Mouse (Mus musculus): ENCODE data around the gene Astn2. TPM values are rescaled to one million over a fixed set of nuclear protein-coding genes. Genes with fewer than 3 reads are reported as not detected.
A peak's percentile ranks its signal among the peaks of the same experiment; 100 is the strongest.

Astn2 gene
- total and polyA plus RNA-seq, 2 experiments from 2014 or later: 3.0 to 51.4 TPM

DNA sequence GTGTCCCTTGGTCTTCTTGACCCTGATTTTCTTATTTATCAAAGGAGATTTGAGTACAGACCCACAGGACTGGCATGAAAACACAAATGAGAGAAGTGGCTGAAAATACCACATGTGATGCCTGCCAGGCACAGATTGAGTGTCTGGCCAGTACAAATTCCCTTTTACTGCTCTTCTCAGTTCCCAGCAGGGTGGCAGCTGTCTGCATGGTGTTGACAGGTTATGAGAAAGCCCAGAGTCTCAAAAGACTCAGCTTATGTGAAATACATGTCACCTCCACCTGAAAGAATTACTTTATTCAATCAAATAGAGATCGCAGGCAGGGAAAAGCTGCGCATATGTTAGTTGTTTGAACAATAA, 590.3 kb downstream of the Astn2 start:
- no peak overlapping the region for H3K27ac ChIP-seq
- no peak overlapping the region for H3K9ac ChIP-seq (replicated peaks; ENCODE audit: low read length)
- no peaks in the 10 kb centered on the region for H3K4me1 ChIP-seq (ENCODE audit: insufficient read depth, low read length)
- no peak for TF ChIP-seq CTCF (IDR thresholded peaks at IDR 0.05; ENCODE audit: low read depth)
- DNase-seq (ENCODE audit: low spot score): no peak
- ATAC-seq: no peak
- H3K4me3 ChIP-seq (ENCODE audit: low read length): no peak overlapping the region
- no peaks in the 10 kb centered on the region for H3K9me3 ChIP-seq (ENCODE audit: low read length)
- no peak overlapping the region for H3K4me2 ChIP-seq (ENCODE audit: low read depth, low read length)
- H3K36me3 ChIP-seq (ENCODE audit: insufficient read depth, low read length): no peaks in the 10 kb centered on the region
- no peaks in the 10 kb centered on the region for H3K27me3 ChIP-seq (ENCODE audit: insufficient read depth, low read length)
- 90% methylated on average over 2 of the region's 2 CpGs for WGBS

GRCm38 (mm10) chr4:65813500-65814175, 590.8 kb downstream of the Astn2 start:
- H3K27ac ChIP-seq: no peak overlapping the region
- WGBS: 83% methylated on average over 1 of the region's 1 CpGs
- no peaks in the 10 kb centered on the region for H3K9me3 ChIP-seq (ENCODE audit: low read length)
- no peak overlapping the region for H3K4me2 ChIP-seq (ENCODE audit: low read depth, low read length)
- H3K27me3 ChIP-seq (ENCODE audit: insufficient read depth, low read length): no peaks in the 10 kb centered on the region
- H3K4me3 ChIP-seq (ENCODE audit: low read length): no peak overlapping the region
- H3K36me3 ChIP-seq (ENCODE audit: insufficient read depth, low read length): no peaks in the 10 kb centered on the region
- no peaks in the 10 kb centered on the region for H3K4me1 ChIP-seq (ENCODE audit: insufficient read depth, low read length)
- no peak for TF ChIP-seq CTCF (IDR thresholded peaks at IDR 0.05; ENCODE audit: low read depth)
- ATAC-seq (no peak), DNase-seq (ENCODE audit: low spot score) (no peak)
- no peak overlapping the region for H3K9ac ChIP-seq (replicated peaks; ENCODE audit: low read length)

DNA sequence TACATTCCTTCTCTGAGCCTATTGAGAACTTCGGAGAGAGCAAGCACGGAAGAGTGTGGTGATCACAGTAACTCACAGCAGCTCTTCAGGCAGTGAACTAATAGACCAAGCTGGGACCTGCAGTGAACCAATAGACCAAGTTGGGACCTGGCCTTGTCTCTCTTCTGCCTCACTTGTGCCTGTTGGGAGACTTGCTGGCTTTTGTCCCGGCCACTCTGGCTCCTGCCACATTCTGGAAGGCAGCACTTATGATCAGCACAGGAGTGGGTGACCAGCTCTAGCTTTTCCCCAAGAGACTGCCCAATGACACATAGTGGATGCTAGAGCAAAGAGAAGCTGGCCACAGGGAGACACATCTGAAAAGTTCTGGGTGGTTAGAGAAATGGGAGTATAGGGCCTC, 597.1 kb downstream of the Astn2 start:
- no peak overlapping the region for H3K27ac ChIP-seq
- no peaks in the 10 kb centered on the region for H3K27me3 ChIP-seq (ENCODE audit: insufficient read depth, low read length)
- no peak for TF ChIP-seq CTCF (IDR thresholded peaks at IDR 0.05; ENCODE audit: low read depth)
- H3K9ac ChIP-seq (replicated peaks; ENCODE audit: low read length): no peak overlapping the region
- no peaks in the 10 kb centered on the region for H3K36me3 ChIP-seq (ENCODE audit: insufficient read depth, low read length)
- no peak overlapping the region for H3K4me2 ChIP-seq (ENCODE audit: low read depth, low read length)
- WGBS: 90% methylated on average over 3 of the region's 3 CpGs
- no peaks in the 10 kb centered on the region for H3K9me3 ChIP-seq (ENCODE audit: low read length)
- DNase-seq (ENCODE audit: low spot score) (no peak), ATAC-seq (no peak)
- no peak overlapping the region for H3K4me3 ChIP-seq (ENCODE audit: low read length)
- no peaks in the 10 kb centered on the region for H3K4me1 ChIP-seq (ENCODE audit: insufficient read depth, low read length)

GRCm38 (mm10) chr4:65801204-65801603, 603.2 kb downstream of the Astn2 start:
- no peak overlapping the region for H3K9ac ChIP-seq (replicated peaks; ENCODE audit: low read length)
- no peak overlapping the region for H3K27ac ChIP-seq
- ATAC-seq (no peak), DNase-seq (ENCODE audit: low spot score) (no peak)
- no peaks in the 10 kb centered on the region for H3K9me3 ChIP-seq (ENCODE audit: low read length)
- no peaks in the 10 kb centered on the region for H3K4me1 ChIP-seq (ENCODE audit: insufficient read depth, low read length)
- no peak overlapping the region for H3K4me3 ChIP-seq (ENCODE audit: low read length)
- H3K4me2 ChIP-seq (ENCODE audit: low read depth, low read length): no peak overlapping the region
- WGBS: 75% methylated on average over 3 of the region's 3 CpGs
- no peak for TF ChIP-seq CTCF (IDR thresholded peaks at IDR 0.05; ENCODE audit: low read depth)
- H3K27me3 ChIP-seq (ENCODE audit: insufficient read depth, low read length): no peaks in the 10 kb centered on the region
- no peaks in the 10 kb centered on the region for H3K36me3 ChIP-seq (ENCODE audit: insufficient read depth, low read length)

- Histone ChIP-seq H3K27me3 (ENCODE audit: insufficient read depth, low read length) (no peaks in the 10 kb centered on the region), H3K4me2 (ENCODE audit: low read depth, low read length) (no peak overlapping the region), H3K4me3 (ENCODE audit: low read length) (no peak overlapping the region), H3K9ac (replicated peaks; ENCODE audit: low read length) (no peak overlapping the region), H3K9me3 (ENCODE audit: low read length) (no peaks in the 10 kb centered on the region), H3K36me3 (ENCODE audit: insufficient read depth, low read length) (no peaks in the 10 kb centered on the region), H3K27ac (no peak overlapping the region), H3K4me1 (ENCODE audit: insufficient read depth, low read length) (no peaks in the 10 kb centered on the region)
- ATAC-seq (no peak), DNase-seq (ENCODE audit: low spot score) (no peak)
- TF ChIP-seq CTCF (IDR thresholded peaks at IDR 0.05; ENCODE audit: low read depth): no peak
Measured at GRCm38 (mm10) chr4:65791051-65791450, 613.4 kb downstream of the Astn2 start.

DNA sequence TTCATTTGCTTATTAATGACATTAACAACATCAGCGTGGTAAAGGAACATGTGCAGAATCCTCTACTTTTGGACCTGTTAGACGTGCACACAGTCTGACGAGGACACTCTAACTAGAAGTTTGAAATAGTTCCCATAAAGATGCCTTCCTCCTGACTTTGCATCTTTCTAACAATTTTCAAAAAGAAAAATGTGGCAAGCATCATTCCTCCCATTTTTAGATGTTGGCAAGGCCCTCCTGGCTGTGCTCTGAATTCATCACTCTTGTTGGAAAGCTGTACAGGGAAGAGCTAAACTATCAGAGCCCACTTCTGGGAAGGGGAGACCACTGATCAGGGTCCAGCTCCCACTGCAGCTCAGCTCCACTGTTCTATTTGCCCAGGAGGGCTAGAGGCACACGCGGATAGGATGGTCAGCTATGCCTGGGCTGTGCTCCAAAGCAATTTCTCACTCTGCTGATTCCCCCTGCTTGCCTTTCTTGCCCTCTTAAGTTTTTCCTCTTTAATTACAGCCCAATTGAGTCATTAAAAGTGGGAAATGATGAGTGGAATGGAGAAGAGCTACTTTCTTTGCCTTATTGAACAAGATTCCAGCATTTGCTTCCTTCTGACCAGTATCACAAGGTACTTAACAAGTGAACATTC, 630.9 kb downstream of the Astn2 start:
- DNase-seq (ENCODE audit: low spot score): peak; percentile 8
- no peak for TF ChIP-seq CTCF (IDR thresholded peaks at IDR 0.05; ENCODE audit: low read depth)
- 72% methylated on average over 5 of the region's 5 CpGs for WGBS

DNA sequence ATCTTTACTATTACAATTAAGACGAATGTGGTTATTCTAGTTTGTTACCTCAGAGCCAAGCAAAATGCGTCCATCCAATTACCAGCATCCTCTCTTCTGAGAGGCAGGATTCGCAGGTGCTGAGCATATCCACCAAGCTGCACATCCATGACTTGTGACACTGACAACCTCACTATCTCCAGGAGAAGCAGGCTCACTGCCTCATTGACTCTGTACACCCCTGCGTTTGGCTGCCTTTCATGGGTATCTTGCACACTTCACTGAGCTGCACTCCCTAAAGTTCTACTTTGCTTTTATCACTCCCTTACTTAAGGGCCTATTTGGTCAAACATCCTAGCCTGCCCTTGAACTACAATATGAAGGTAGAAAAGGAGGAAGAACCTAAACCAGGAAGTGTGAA, 633.5 kb downstream of the Astn2 start:
- no peak overlapping the region for H3K4me3 ChIP-seq (ENCODE audit: low read length)
- H3K27ac ChIP-seq: no peak overlapping the region
- 84% methylated on average over 4 of the region's 4 CpGs for WGBS
- H3K9ac ChIP-seq (replicated peaks; ENCODE audit: low read length): no peak overlapping the region
- H3K36me3 ChIP-seq (ENCODE audit: insufficient read depth, low read length): no peaks in the 10 kb centered on the region
- H3K4me1 ChIP-seq (ENCODE audit: insufficient read depth, low read length): no peaks in the 10 kb centered on the region
- no peaks in the 10 kb centered on the region for H3K27me3 ChIP-seq (ENCODE audit: insufficient read depth, low read length)
- TF ChIP-seq CTCF (IDR thresholded peaks at IDR 0.05; ENCODE audit: low read depth): no peak
- H3K9me3 ChIP-seq (ENCODE audit: low read length): no peaks in the 10 kb centered on the region
- DNase-seq (ENCODE audit: low spot score) (no peak), ATAC-seq (no peak)
- H3K4me2 ChIP-seq (ENCODE audit: low read depth, low read length): no peak overlapping the region

More for the DNA sequence above, 630.9 kb downstream of the Astn2 start:
- Histone ChIP-seq H3K4me1 (ENCODE audit: insufficient read depth, low read length) (no peaks in the 10 kb centered on the region), H3K36me3 (ENCODE audit: insufficient read depth, low read length) (no peaks in the 10 kb centered on the region), H3K4me2 (ENCODE audit: low read depth, low read length) (no peak overlapping the region), H3K9ac (replicated peaks; ENCODE audit: low read length) (no peak overlapping the region), H3K27ac (no peak overlapping the region), H3K4me3 (ENCODE audit: low read length) (no peak overlapping the region), H3K27me3 (ENCODE audit: insufficient read depth, low read length) (no peaks in the 10 kb centered on the region), H3K9me3 (ENCODE audit: low read length) (no peaks in the 10 kb centered on the region)
- no peak for ATAC-seq

Data from hindbrain, postnatal 0 days (tissue).